Mouse (Mus musculus): Measurements from ENCODE around the gene 1810037I17Rik. TPM values are rescaled to one million over a fixed set of nuclear protein-coding genes. Genes with fewer than 3 reads are reported as not detected.
A peak's percentile ranks its signal among the peaks of the same experiment; 100 is the strongest.
"Not testable (repeated sequence)": the region's sequence is repeated elsewhere in the genome, so short reads cannot be mapped to it uniquely, and the experiment has no call there.

Gene 1810037I17Rik
- polyA plus RNA-seq, 1 experiment from 2014 or later: 75.1 TPM

- H3K27me3 ChIP-seq (ENCODE audit: control insufficient read depth, insufficient read depth, low read length): no peaks in the 10 kb centered on the region
- H3K9me3 ChIP-seq (ENCODE audit: control insufficient read depth, low read length): no peaks in the 10 kb centered on the region
- WGBS: 92% methylated on average over 8 of the region's 8 CpGs
- H3K27ac ChIP-seq (ENCODE audit: low read depth, low read length): no peak overlapping the region
- no peak overlapping the region for H3K4me2 ChIP-seq (ENCODE audit: low read depth)
- no peaks in the 10 kb centered on the region for H3K4me1 ChIP-seq (ENCODE audit: control insufficient read depth, insufficient read depth, low read length)
- no peak for DNase-seq (ENCODE audit: low spot score)
- no peak overlapping the region for H3K9ac ChIP-seq (ENCODE audit: low read length)
- H3K4me3 ChIP-seq (ENCODE audit: low read depth, low read length): no peak overlapping the region
- H3K36me3 ChIP-seq (ENCODE audit: control insufficient read depth, insufficient read depth, low read length): peaks cover 2% of the 10 kb centered on the region; the same call in 1 of the 2 replicates
- no peak for ATAC-seq (ENCODE audit: insufficient read depth, low FRiP score, low TSS enrichment)
Observed at GRCm38 (mm10) chr3:122921676-122922527, 2.1 kb upstream of the 1810037I17Rik start.

- Histone ChIP-seq H3K27me3 (ENCODE audit: control insufficient read depth, insufficient read depth, low read length) (no peaks in the 10 kb centered on the region), H3K9ac (ENCODE audit: low read length) (no peak overlapping the region), H3K9me3 (ENCODE audit: control insufficient read depth, low read length) (no peaks in the 10 kb centered on the region), H3K27ac (ENCODE audit: low read depth, low read length) (no peak overlapping the region), H3K4me3 (ENCODE audit: low read depth, low read length) (no peak overlapping the region), H3K4me2 (ENCODE audit: low read depth) (no peak overlapping the region), H3K4me1 (ENCODE audit: control insufficient read depth, insufficient read depth, low read length) (no peaks in the 10 kb centered on the region), H3K36me3 (ENCODE audit: control insufficient read depth, insufficient read depth, low read length) (peaks cover 2% of the 10 kb centered on the region; the same call in 1 of the 2 replicates)
- WGBS: 72% methylated on average over 7 of the region's 7 CpGs
- no peak for DNase-seq (ENCODE audit: low spot score)
- ATAC-seq (ENCODE audit: insufficient read depth, low FRiP score, low TSS enrichment): no peak
Observed at GRCm38 (mm10) chr3:122923147-122923546, 856 bp upstream of the 1810037I17Rik start.

GRCm38 (mm10) chr3:122929723-122930122, 5.7 kb downstream of the 1810037I17Rik start:
- WGBS: 87% methylated on average over 6 of the region's 6 CpGs
- ATAC-seq (ENCODE audit: insufficient read depth, low FRiP score, low TSS enrichment) (no peak), DNase-seq (ENCODE audit: low spot score) (no peak)

GRCm38 (mm10) chr3:122932466-122932865, 8.5 kb downstream of the 1810037I17Rik start:
- WGBS: 91% methylated on average over 1 of the region's 1 CpGs
- Histone ChIP-seq H3K4me1 (ENCODE audit: control insufficient read depth, insufficient read depth, low read length) (no peaks in the 10 kb centered on the region), H3K9ac (ENCODE audit: low read length) (no peak overlapping the region), H3K27me3 (ENCODE audit: control insufficient read depth, insufficient read depth, low read length) (no peaks in the 10 kb centered on the region), H3K9me3 (ENCODE audit: control insufficient read depth, low read length) (no peaks in the 10 kb centered on the region), H3K4me3 (ENCODE audit: low read depth, low read length) (no peak overlapping the region), H3K27ac (ENCODE audit: low read depth, low read length) (no peak overlapping the region), H3K4me2 (ENCODE audit: low read depth) (no peak overlapping the region), H3K36me3 (ENCODE audit: control insufficient read depth, insufficient read depth, low read length) (no peaks in the 10 kb centered on the region)
- DNase-seq (ENCODE audit: low spot score) (no peak), ATAC-seq (ENCODE audit: insufficient read depth, low FRiP score, low TSS enrichment) (no peak)

More at GRCm38 (mm10) chr3:122929723-122930122, 5.7 kb downstream of the 1810037I17Rik start:
- no peaks in the 10 kb centered on the region for H3K9me3 ChIP-seq (ENCODE audit: control insufficient read depth, low read length)
- peaks cover 2% of the 10 kb centered on the region; the same call in 1 of the 2 replicates for H3K36me3 ChIP-seq (ENCODE audit: control insufficient read depth, insufficient read depth, low read length)
- no peak overlapping the region for H3K4me2 ChIP-seq (ENCODE audit: low read depth)
- no peak overlapping the region for H3K27ac ChIP-seq (ENCODE audit: low read depth, low read length)
- H3K4me3 ChIP-seq (ENCODE audit: low read depth, low read length): no peak overlapping the region
- H3K4me1 ChIP-seq (ENCODE audit: control insufficient read depth, insufficient read depth, low read length): no peaks in the 10 kb centered on the region
- no peak overlapping the region for H3K9ac ChIP-seq (ENCODE audit: low read length)
- H3K27me3 ChIP-seq (ENCODE audit: control insufficient read depth, insufficient read depth, low read length): no peaks in the 10 kb centered on the region

- ATAC-seq (ENCODE audit: insufficient read depth, low FRiP score, low TSS enrichment); H3K27me3 ChIP-seq (ENCODE audit: control insufficient read depth, insufficient read depth, low read length); H3K9me3 ChIP-seq (ENCODE audit: control insufficient read depth, low read length); H3K27ac ChIP-seq (ENCODE audit: low read depth, low read length); H3K4me1 ChIP-seq (ENCODE audit: control insufficient read depth, insufficient read depth, low read length); DNase-seq (ENCODE audit: low spot score); H3K9ac ChIP-seq (ENCODE audit: low read length); H3K36me3 ChIP-seq (ENCODE audit: control insufficient read depth, insufficient read depth, low read length); H3K4me3 ChIP-seq (ENCODE audit: low read depth, low read length); H3K4me2 ChIP-seq (ENCODE audit: low read depth): not testable (repeated sequence)
- 86% methylated on average over 13 of the region's 13 CpGs for WGBS
Observed at GRCm38 (mm10) chr3:122937176-122937575, 13.2 kb downstream of the 1810037I17Rik start.

- Histone ChIP-seq H3K27ac (ENCODE audit: low read depth, low read length) (no peak overlapping the region), H3K27me3 (ENCODE audit: control insufficient read depth, insufficient read depth, low read length) (no peaks in the 10 kb centered on the region), H3K9ac (ENCODE audit: low read length) (no peak overlapping the region), H3K4me2 (ENCODE audit: low read depth) (no peak overlapping the region), H3K4me1 (ENCODE audit: control insufficient read depth, insufficient read depth, low read length) (no peaks in the 10 kb centered on the region), H3K36me3 (ENCODE audit: control insufficient read depth, insufficient read depth, low read length) (no peaks in the 10 kb centered on the region), H3K4me3 (ENCODE audit: low read depth, low read length) (no peak overlapping the region), H3K9me3 (ENCODE audit: control insufficient read depth, low read length) (no peaks in the 10 kb centered on the region)
- ATAC-seq (ENCODE audit: insufficient read depth, low FRiP score, low TSS enrichment): no peak
- WGBS: 86% methylated on average over 2 of the region's 2 CpGs
- peak; percentile 36 for DNase-seq (ENCODE audit: low spot score)
Observed at GRCm38 (mm10) chr3:122939215-122939614, 15.2 kb downstream of the 1810037I17Rik start.

GRCm38 (mm10) chr3:122943387-122943890, 19.4 kb downstream of the 1810037I17Rik start:
- DNase-seq (ENCODE audit: low spot score) (no peak), ATAC-seq (ENCODE audit: insufficient read depth, low FRiP score, low TSS enrichment) (no peak)
- Histone ChIP-seq H3K4me3 (ENCODE audit: low read depth, low read length) (no peak overlapping the region), H3K4me1 (ENCODE audit: control insufficient read depth, insufficient read depth, low read length) (no peaks in the 10 kb centered on the region), H3K36me3 (ENCODE audit: control insufficient read depth, insufficient read depth, low read length) (no peaks in the 10 kb centered on the region), H3K27ac (ENCODE audit: low read depth, low read length) (no peak overlapping the region), H3K9ac (ENCODE audit: low read length) (no peak overlapping the region), H3K4me2 (ENCODE audit: low read depth) (no peak overlapping the region), H3K9me3 (ENCODE audit: control insufficient read depth, low read length) (no peaks in the 10 kb centered on the region), H3K27me3 (ENCODE audit: control insufficient read depth, insufficient read depth, low read length) (no peaks in the 10 kb centered on the region)
- WGBS: 81% methylated on average over 6 of the region's 6 CpGs

GRCm38 (mm10) chr3:122950129-122950528, 26.1 kb downstream of the 1810037I17Rik start:
- Histone ChIP-seq H3K4me1 (ENCODE audit: control insufficient read depth, insufficient read depth, low read length) (no peaks in the 10 kb centered on the region), H3K4me3 (ENCODE audit: low read depth, low read length) (no peak overlapping the region), H3K9me3 (ENCODE audit: control insufficient read depth, low read length) (no peaks in the 10 kb centered on the region), H3K9ac (ENCODE audit: low read length) (no peak overlapping the region), H3K36me3 (ENCODE audit: control insufficient read depth, insufficient read depth, low read length) (no peaks in the 10 kb centered on the region), H3K27me3 (ENCODE audit: control insufficient read depth, insufficient read depth, low read length) (no peaks in the 10 kb centered on the region), H3K27ac (ENCODE audit: low read depth, low read length) (no peak overlapping the region), H3K4me2 (ENCODE audit: low read depth) (no peak overlapping the region)
- DNase-seq (ENCODE audit: low spot score) (no peak), ATAC-seq (ENCODE audit: insufficient read depth, low FRiP score, low TSS enrichment) (no peak)
- 97% methylated on average over 2 of the region's 2 CpGs for WGBS

- Histone ChIP-seq H3K36me3 (ENCODE audit: control insufficient read depth, insufficient read depth, low read length) (no peaks in the 10 kb centered on the region), H3K9me3 (ENCODE audit: control insufficient read depth, low read length) (no peaks in the 10 kb centered on the region), H3K4me2 (ENCODE audit: low read depth) (no peak overlapping the region), H3K27me3 (ENCODE audit: control insufficient read depth, insufficient read depth, low read length) (no peaks in the 10 kb centered on the region), H3K4me3 (ENCODE audit: low read depth, low read length) (no peak overlapping the region), H3K27ac (ENCODE audit: low read depth, low read length) (no peak overlapping the region), H3K9ac (ENCODE audit: low read length) (no peak overlapping the region), H3K4me1 (ENCODE audit: control insufficient read depth, insufficient read depth, low read length) (no peaks in the 10 kb centered on the region)
- 92% methylated on average over 5 of the region's 5 CpGs for WGBS
- DNase-seq (ENCODE audit: low spot score): no peak
- ATAC-seq (ENCODE audit: insufficient read depth, low FRiP score, low TSS enrichment): no peak
Observed at GRCm38 (mm10) chr3:122964301-122964700, 40.3 kb downstream of the 1810037I17Rik start.
